Mouse (Mus musculus): ENCODE measurements around the gene Tmem178. TPM values are rescaled to one million over a fixed set of nuclear protein-coding genes. Genes with fewer than 3 reads are reported as not detected.

The Tmem178 gene
- polyA plus RNA-seq, 1 experiment, result not detected

DNA sequence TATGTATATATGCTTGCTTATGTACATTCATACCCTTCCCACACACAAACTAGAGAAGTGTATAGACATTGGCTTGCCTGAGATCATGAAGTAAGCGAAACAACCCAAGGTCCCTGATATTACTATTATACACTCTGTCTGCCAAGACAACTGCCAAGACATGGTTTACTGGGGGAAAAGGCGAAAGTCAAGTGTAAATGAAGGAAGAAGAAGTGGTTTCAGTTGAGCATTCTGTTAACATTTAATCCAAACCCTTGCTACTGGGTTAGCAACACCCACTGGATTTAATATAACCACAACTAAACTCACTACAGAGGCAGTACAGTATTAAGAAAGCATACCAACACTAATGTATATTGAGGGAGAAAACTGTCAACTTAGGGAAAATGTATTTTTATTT, 28.8 kb upstream of the Tmem178 start:
- Histone ChIP-seq H3K36me3 (ENCODE audit: control insufficient read depth) (no peaks in the 10 kb centered on the region), H3K4me1 (ENCODE audit: control insufficient read depth) (no peaks in the 10 kb centered on the region), H3K4me3 (replicated peaks) (no peak overlapping the region), H3K9me3 (ENCODE audit: control insufficient read depth, low read length) (no peaks in the 10 kb centered on the region), H3K27me3 (ENCODE audit: control insufficient read depth) (no peaks in the 10 kb centered on the region)
- no peak for TF ChIP-seq GATA1 (IDR thresholded peaks at IDR 0.05; ENCODE audit: low read length)
- TF ChIP-seq TAL1 (IDR thresholded peaks at IDR 0.05; ENCODE audit: low read length), result no peak

DNA sequence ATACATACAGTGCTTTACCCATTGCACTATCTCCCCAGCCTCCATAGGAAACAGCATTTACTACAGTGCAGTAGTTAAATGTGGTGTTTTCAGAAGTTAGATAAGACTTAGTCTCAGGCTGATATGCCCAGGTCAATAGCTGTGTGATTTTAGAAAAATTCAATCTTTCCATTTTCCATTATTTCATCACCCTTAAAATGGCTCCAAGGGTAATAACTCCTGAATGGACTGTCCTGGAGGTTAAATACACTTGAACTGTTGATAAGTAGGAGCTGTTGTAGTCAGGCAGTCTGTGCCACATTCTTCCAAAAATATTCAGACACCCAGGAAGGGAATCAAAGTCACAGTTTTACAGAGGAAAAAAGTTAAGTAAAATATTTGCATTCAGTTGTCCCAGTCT, 25.2 kb upstream of the Tmem178 start:
- TF ChIP-seq TAL1 (IDR thresholded peaks at IDR 0.05; ENCODE audit: low read length) (no peak), GATA1 (IDR thresholded peaks at IDR 0.05; ENCODE audit: low read length) (no peak)
- no peaks in the 10 kb centered on the region for H3K27me3 ChIP-seq (ENCODE audit: control insufficient read depth)
- no peaks in the 10 kb centered on the region for H3K36me3 ChIP-seq (ENCODE audit: control insufficient read depth)
- H3K9me3 ChIP-seq (ENCODE audit: control insufficient read depth, low read length), result no peaks in the 10 kb centered on the region; the same call in 1 of the 2 replicates
- no peak overlapping the region for H3K4me3 ChIP-seq (replicated peaks)
- H3K4me1 ChIP-seq (ENCODE audit: control insufficient read depth), result no peaks in the 10 kb centered on the region

DNA sequence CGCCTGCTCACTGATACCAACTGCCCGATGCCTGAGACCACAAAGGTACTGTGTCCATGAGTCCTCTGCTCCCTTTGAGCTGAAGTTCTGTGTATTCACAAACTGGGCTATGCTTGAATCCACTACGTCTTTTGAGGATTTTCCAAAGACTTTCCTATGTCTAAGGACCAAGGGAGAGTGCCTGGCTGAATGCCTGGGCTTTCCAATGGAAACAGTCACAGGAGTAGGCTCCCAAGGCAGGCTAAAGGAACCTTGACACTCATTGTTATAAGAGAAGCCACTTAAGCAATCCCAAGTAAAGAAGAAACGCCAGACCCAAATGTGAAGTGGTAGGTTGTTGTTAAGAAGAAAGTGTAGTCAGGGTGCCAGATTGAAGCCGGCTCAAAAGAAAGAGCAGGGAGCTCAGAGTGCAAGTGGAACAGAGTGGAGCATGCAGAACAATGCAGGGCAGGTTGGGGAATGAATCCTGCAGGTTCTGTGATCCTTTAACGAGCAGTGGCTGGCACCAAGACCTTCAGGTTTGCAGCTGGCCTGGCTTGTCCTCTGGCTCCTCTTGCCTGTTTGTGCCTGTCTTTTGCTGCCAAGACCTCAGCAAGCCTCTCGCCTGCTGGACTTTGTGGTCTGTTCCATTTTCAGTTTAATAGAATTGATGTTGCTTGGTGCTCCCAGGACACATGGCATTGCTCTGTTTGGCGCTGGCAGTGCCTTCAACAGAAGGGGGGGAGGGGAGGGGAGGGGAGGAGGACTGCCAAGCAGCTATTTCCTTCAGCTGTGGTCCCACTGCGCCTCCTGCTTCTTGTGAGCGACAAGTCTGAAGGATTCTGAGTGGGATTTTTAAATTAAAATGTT, 22.9 kb upstream of the Tmem178 start:
- TF ChIP-seq TAL1 (IDR thresholded peaks at IDR 0.05; ENCODE audit: low read length) (no peak), GATA1 (IDR thresholded peaks at IDR 0.05; ENCODE audit: low read length) (no peak)
- H3K36me3 ChIP-seq (ENCODE audit: control insufficient read depth), result no peaks in the 10 kb centered on the region
- H3K9me3 ChIP-seq (ENCODE audit: control insufficient read depth, low read length), result no peaks in the 10 kb centered on the region; the same call in 1 of the 2 replicates
- H3K4me3 ChIP-seq (replicated peaks), result no peak overlapping the region
- H3K27me3 ChIP-seq (ENCODE audit: control insufficient read depth), result no peaks in the 10 kb centered on the region
- H3K4me1 ChIP-seq (ENCODE audit: control insufficient read depth), result no peaks in the 10 kb centered on the region

DNA sequence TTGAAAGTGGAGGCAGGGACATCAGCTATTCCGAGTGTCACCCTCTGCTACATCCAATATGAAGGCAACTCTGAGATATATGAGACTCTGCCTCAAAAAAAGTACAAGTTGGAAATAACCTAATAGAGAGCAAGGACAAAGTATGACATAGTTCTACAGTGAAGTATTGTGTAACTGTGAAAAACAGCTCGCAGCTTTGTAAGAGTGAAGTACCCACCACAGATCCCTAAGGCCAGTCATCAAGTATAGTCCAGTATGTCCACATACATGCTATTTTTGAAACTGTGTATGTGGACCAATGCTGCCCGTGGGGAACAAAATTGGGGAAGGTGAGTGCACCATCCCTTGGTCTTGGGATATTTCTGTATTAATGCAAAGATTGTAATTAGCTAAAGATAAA, 18.9 kb upstream of the Tmem178 start:
- Histone ChIP-seq H3K4me3 (replicated peaks) (no peak overlapping the region), H3K4me1 (ENCODE audit: control insufficient read depth) (no peaks in the 10 kb centered on the region), H3K9me3 (ENCODE audit: control insufficient read depth, low read length) (no peaks in the 10 kb centered on the region; the same call in 1 of the 2 replicates), H3K36me3 (ENCODE audit: control insufficient read depth) (no peaks in the 10 kb centered on the region), H3K27me3 (ENCODE audit: control insufficient read depth) (no peaks in the 10 kb centered on the region)
- no peak for TF ChIP-seq TAL1 (IDR thresholded peaks at IDR 0.05; ENCODE audit: low read length)
- no peak for TF ChIP-seq GATA1 (IDR thresholded peaks at IDR 0.05; ENCODE audit: low read length)

DNA sequence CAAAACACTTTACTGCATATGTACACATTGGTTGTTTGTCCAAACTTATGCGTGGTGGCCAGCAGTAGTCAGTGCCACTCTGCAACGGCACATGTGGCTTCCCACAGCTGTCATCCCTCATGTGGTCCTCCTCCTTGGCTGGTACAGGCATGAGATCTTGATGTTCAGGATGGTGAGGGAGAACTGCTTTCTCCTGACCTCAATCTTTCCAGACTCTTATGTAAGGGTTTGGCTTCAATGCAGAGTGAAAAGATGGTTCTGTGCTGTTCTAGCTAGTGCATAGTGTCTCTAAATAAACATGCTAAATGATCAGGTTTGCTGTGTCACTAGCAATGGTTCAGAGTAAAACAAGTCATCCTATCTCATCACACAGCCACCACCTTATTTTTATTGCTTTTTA, 17.3 kb upstream of the Tmem178 start:
- no peak overlapping the region for H3K4me3 ChIP-seq (replicated peaks)
- TF ChIP-seq TAL1 (IDR thresholded peaks at IDR 0.05; ENCODE audit: low read length), result no peak
- no peak for TF ChIP-seq GATA1 (IDR thresholded peaks at IDR 0.05; ENCODE audit: low read length)
- no peaks in the 10 kb centered on the region for H3K27me3 ChIP-seq (ENCODE audit: control insufficient read depth)
- H3K4me1 ChIP-seq (ENCODE audit: control insufficient read depth), result no peaks in the 10 kb centered on the region
- H3K36me3 ChIP-seq (ENCODE audit: control insufficient read depth), result no peaks in the 10 kb centered on the region
- no peaks in the 10 kb centered on the region for H3K9me3 ChIP-seq (ENCODE audit: control insufficient read depth, low read length)

DNA sequence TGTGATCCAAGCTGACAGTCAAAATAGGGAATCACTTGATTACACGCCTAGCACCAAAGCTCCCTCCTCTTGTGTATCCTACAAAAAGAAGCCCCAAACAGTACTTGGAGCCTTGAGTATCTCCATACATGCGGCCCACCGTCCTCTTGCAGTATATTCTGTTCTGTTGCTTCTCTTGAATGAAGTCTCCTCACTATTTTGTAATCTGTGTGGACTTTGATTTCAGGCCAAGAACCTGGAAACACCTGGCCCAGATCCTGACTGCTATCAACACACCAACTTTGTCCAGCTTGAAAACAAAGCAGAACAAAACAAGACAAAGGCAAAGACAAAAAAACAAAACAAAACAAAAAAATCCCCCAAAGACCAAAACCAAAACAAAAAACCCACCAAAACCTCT, 11.7 kb upstream of the Tmem178 start:
- TF ChIP-seq TAL1 (IDR thresholded peaks at IDR 0.05; ENCODE audit: low read length) (no peak), GATA1 (IDR thresholded peaks at IDR 0.05; ENCODE audit: low read length) (no peak)
- Histone ChIP-seq H3K36me3 (ENCODE audit: control insufficient read depth) (no peaks in the 10 kb centered on the region), H3K4me3 (replicated peaks) (no peak overlapping the region), H3K4me1 (ENCODE audit: control insufficient read depth) (no peaks in the 10 kb centered on the region), H3K9me3 (ENCODE audit: control insufficient read depth, low read length) (no peaks in the 10 kb centered on the region), H3K27me3 (ENCODE audit: control insufficient read depth) (no peaks in the 10 kb centered on the region)

DNA sequence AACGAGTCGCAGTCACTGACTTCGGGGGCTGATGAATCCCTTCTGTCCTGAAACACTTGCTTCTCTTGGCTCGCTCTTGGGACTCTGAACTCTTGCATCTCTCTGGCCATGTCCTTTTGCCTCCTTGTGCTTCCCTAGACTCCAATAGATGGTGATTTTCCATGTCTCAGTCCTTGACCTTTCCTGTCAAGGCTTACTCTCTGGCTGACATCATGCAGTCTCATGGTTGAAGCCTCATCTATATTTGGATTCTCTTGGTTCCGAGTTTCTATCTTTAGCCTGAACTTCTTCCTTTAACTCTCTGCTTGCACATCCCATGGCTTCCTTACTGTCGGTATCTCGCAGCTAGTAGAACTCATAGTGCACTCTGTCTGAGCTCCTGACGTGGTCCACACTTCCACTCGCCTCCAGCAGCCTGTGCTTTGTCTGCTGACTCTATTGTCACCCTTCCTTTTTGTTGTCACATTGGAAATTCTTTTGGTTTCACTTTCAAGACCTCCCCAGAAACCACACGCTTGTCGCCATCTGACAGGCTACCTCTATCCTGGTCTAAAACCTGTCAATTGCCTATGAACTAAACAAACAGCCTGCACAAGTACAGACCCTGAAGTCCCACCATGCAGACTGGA, 10.9 kb upstream of the Tmem178 start:
- Histone ChIP-seq H3K9me3 (ENCODE audit: control insufficient read depth, low read length) (no peaks in the 10 kb centered on the region), H3K4me1 (ENCODE audit: control insufficient read depth) (no peaks in the 10 kb centered on the region), H3K4me3 (replicated peaks) (no peak overlapping the region), H3K36me3 (ENCODE audit: control insufficient read depth) (no peaks in the 10 kb centered on the region), H3K27me3 (ENCODE audit: control insufficient read depth) (no peaks in the 10 kb centered on the region)
- TF ChIP-seq GATA1 (IDR thresholded peaks at IDR 0.05; ENCODE audit: low read length) (no peak), TAL1 (IDR thresholded peaks at IDR 0.05; ENCODE audit: low read length) (no peak)

DNA sequence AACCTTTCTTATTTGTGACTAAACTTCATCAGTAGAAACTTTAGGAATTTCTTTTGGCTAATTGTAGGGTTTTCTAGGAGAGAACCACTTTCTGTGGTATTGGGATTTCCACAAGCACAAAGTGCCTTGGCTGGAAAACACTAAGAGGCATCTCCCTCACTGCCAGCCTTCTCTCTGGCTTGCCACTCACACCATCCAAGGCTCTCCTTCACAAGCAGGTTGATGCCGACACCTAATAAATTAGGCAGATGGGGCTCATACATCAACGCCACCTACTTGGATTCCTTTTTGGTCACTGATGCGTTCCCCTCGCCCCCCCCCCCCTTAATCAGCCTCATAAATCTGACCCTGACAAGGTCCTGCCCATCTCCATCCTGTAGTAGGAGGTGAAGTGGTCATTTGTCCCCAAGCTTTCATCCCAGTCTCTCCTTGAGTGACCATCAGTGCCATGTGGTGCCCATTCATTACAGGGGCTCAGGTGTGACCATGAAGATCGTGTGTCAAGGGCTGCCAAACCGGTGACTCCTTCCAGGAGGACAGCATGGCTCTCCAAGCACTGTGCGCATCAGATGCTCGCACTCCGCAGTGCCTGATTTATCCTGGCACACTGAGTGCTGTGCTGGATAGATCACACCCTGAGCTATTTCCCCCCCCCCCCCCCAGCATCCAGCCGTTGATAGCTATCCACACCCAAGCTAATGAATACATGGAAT, 8.5 kb upstream of the Tmem178 start:
- H3K27me3 ChIP-seq (ENCODE audit: control insufficient read depth), result no peaks in the 10 kb centered on the region
- H3K9me3 ChIP-seq (ENCODE audit: control insufficient read depth, low read length), result no peaks in the 10 kb centered on the region
- TF ChIP-seq TAL1 (IDR thresholded peaks at IDR 0.05; ENCODE audit: low read length), result no peak
- no peak for TF ChIP-seq GATA1 (IDR thresholded peaks at IDR 0.05; ENCODE audit: low read length)
- H3K4me1 ChIP-seq (ENCODE audit: control insufficient read depth), result no peaks in the 10 kb centered on the region
- H3K36me3 ChIP-seq (ENCODE audit: control insufficient read depth), result no peaks in the 10 kb centered on the region
- H3K4me3 ChIP-seq (replicated peaks), result no peak overlapping the region

DNA sequence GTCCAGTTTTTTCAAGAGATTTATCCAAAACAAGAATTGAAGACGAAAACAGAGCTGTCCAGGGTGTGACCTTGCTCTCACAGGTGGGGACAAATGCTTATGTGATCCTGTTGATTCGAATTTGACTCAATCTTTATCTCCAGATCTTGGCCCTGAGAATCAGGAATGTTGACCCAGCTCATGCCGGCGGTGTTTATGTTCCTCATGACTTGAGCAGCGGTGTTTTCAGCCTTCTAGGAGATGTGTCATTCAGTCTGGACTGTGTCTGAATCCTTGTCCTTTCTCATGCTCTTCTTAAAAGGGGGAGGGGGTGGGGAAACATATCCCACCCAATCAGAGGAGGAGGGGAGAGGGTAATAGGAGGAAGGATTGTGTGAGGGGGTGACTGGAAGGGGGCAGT, 7.9 kb upstream of the Tmem178 start:
- Histone ChIP-seq H3K36me3 (ENCODE audit: control insufficient read depth) (no peaks in the 10 kb centered on the region), H3K4me3 (replicated peaks) (no peak overlapping the region), H3K27me3 (ENCODE audit: control insufficient read depth) (no peaks in the 10 kb centered on the region), H3K9me3 (ENCODE audit: control insufficient read depth, low read length) (no peaks in the 10 kb centered on the region), H3K4me1 (ENCODE audit: control insufficient read depth) (no peaks in the 10 kb centered on the region)
- TF ChIP-seq GATA1 (IDR thresholded peaks at IDR 0.05; ENCODE audit: low read length) (no peak), TAL1 (IDR thresholded peaks at IDR 0.05; ENCODE audit: low read length) (no peak)
